Mouse (Mus musculus): Measurements from ENCODE around the gene Ube2b.

GRCm38 (mm10) chr11:51939590-51939955, 61.0 kb downstream of the Ube2b start:
- no peak for TF ChIP-seq GATA1 (IDR thresholded peaks at IDR 0.05; ENCODE audit: low read length)
- no peak for TF ChIP-seq TAL1 (IDR thresholded peaks at IDR 0.05; ENCODE audit: low read length)

Measured in erythroblast, embryonic 14.5 days (primary cell).